Mouse (Mus musculus) right cerebral cortex, postnatal 14 days (tissue): Measurements from ENCODE around the gene Cdrt4.

ENCODE experiments used
- DNase-seq: peaks from one replicate; pipeline ENCODE4 v3.0.0; 2022

The Cdrt4 gene

GRCm38 (mm10) chr11:62951012-62951411 lies at the start of gene Cdrt4:
Gene Cdrt4 (plus strand): TSS chr11:62951193.
- DNase-seq = no peak

- no peak for DNase-seq
Observed at GRCm38 (mm10) chr11:62901699-62902323, 49.2 kb upstream of the Cdrt4 start.

- no peak for DNase-seq
Observed at GRCm38 (mm10) chr11:62903871-62904495, 47.0 kb upstream of the Cdrt4 start.

GRCm38 (mm10) chr11:62909720-62910306 lies 41.2 kb upstream of the Cdrt4 start:
- DNase-seq = no peak

GRCm38 (mm10) chr11:62911362-62911761 lies 39.6 kb upstream of the Cdrt4 start:
- DNase-seq = no peak

- DNase-seq = no peak
Observed at GRCm38 (mm10) chr11:62913141-62913540, 37.9 kb upstream of the Cdrt4 start.

GRCm38 (mm10) chr11:62914532-62914931 lies 36.5 kb upstream of the Cdrt4 start:
- DNase-seq = no peak

GRCm38 (mm10) chr11:62915486-62915885 lies 35.5 kb upstream of the Cdrt4 start:
- no peak for DNase-seq

- no peak for DNase-seq
Observed at GRCm38 (mm10) chr11:62916765-62917164, 34.2 kb upstream of the Cdrt4 start.

GRCm38 (mm10) chr11:62919946-62920742 lies 30.8 kb upstream of the Cdrt4 start:
- no peak for DNase-seq

- no peak for DNase-seq
Observed at GRCm38 (mm10) chr11:62920743-62921050, 30.3 kb upstream of the Cdrt4 start.

GRCm38 (mm10) chr11:62921052-62921977 lies 29.7 kb upstream of the Cdrt4 start:
- peak; percentile 90 for DNase-seq

- DNase-seq = no peak
Observed at GRCm38 (mm10) chr11:62924091-62924761, 26.8 kb upstream of the Cdrt4 start.

- no peak for DNase-seq
Observed at GRCm38 (mm10) chr11:62929799-62930198, 21.2 kb upstream of the Cdrt4 start.

- no peak for DNase-seq
Observed at GRCm38 (mm10) chr11:62930574-62930973, 20.4 kb upstream of the Cdrt4 start.

- DNase-seq = no peak
Observed at GRCm38 (mm10) chr11:62931141-62931540, 19.9 kb upstream of the Cdrt4 start.

- DNase-seq = no peak
Observed at GRCm38 (mm10) chr11:62933099-62933498, 17.9 kb upstream of the Cdrt4 start.

GRCm38 (mm10) chr11:62934795-62935514 lies 16.0 kb upstream of the Cdrt4 start:
- no peak for DNase-seq

GRCm38 (mm10) chr11:62937986-62938385 lies 13.0 kb upstream of the Cdrt4 start:
- no peak for DNase-seq

GRCm38 (mm10) chr11:62938921-62939320 lies 12.1 kb upstream of the Cdrt4 start:
- DNase-seq = no peak

- DNase-seq = no peak
Observed at GRCm38 (mm10) chr11:62940176-62940575, 10.8 kb upstream of the Cdrt4 start.
